Mouse (Mus musculus) layer of hippocampus, postnatal 14 days (tissue): ENCODE measurements around the gene Myo7a. TPM values are rescaled to one million over a fixed set of nuclear protein-coding genes. Genes with fewer than 3 reads are reported as not detected.

Experiments
- DNase-seq, 2 experiments: peaks; one replicate each; pipeline ENCODE4 v3.0.0; 2021 to 2022; ENCODE audit warnings: low spot score in 2 of 2, mixed read lengths in 1 of 2
- long read RNA-seq, 2 experiments: library from polyadenylated mRNA; stranded (forward); transcript quantifications; one replicate each; pipeline ENCODE4 v2.0.0; 2021
- total RNA-seq, 2 experiments: library from RNA; stranded (reverse); gene quantifications; 2 replicates each; pipeline ENCODE4 v1.2.3; 2021

The Myo7a gene
- 10 to 100 TPM; 13.5 to 14.4 TPM for total RNA-seq
- long read RNA-seq, experiment 1, partial matches to known transcripts = 2 of 2 reads
- long read RNA-seq, experiment 1, other reads (novel, unspliced or antisense) = 0 of 2 reads
- long read RNA-seq, experiment 2, partial matches to known transcripts = 7 of 9 reads
- long read RNA-seq, experiment 2, other reads (novel, unspliced or antisense) = 2 of 9 reads

DNA sequence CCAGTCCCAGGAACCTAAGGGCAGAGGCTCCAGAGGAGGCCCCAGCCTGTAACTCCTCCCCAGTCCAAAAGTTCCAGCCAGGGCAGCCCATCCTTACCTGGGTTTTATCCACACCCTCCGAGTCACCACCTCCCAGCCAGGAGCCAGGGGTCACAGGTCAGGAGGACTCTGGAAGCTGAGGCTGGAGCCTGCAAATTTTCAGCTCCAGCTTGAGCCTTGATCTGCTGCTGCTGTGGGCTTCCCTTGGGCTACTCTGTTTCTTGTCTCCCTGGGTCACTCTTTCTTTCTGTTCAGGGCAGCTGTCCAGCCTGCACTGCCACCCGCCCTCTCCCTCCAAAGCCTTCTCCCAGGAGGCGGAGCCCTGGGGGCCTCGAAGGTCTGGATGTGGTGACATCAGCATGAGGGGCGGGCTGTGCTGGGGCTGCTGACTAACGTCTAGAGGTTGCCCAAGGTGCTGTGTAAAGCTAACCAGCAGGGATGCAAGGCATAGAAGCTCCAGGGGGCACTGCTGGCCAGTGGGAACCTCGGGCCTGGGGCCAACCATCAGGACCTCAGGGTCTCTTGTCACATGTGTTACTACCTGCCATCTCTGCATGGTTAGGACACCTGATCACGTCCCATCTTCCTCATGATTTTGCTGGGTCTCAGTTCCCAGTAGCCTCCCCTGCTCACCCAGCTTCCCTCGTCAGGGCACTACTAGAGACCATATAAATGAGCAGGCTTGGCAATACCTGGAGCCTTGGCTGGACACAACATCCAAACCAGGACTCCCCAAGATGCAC lies at the start of gene Myo7a:
Gene Myo7a (minus strand): TSS at position 346 of the 782 bp plus-strand sequence.
- DNase-seq = no peak

DNA sequence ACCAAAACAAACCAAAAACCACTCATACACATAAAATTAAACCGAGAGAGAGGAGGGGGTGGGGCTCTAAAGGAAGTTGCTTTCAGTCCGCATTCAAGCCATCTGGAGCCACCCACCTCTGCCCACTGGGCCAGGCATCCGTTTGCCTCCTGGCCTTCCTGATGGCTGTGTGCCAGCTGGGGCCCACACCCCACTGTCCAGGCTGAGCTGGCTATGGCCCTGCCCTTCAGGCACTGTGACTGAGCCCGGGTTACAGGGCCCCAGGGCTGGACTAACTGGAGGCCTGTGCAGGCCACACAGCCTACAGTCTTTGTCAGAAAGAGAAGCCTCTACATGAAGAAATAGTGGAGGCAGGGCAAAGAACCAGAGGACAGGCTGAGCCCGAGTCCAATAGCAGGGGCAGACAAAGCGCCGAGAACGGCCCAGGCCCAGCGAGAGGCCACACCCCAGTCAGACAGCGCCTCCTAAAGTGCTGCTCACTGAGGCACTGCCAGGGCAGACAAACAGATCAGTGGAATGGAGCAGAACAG lies 45.7 kb upstream of the Myo7a start:
- DNase-seq = no peak

DNA sequence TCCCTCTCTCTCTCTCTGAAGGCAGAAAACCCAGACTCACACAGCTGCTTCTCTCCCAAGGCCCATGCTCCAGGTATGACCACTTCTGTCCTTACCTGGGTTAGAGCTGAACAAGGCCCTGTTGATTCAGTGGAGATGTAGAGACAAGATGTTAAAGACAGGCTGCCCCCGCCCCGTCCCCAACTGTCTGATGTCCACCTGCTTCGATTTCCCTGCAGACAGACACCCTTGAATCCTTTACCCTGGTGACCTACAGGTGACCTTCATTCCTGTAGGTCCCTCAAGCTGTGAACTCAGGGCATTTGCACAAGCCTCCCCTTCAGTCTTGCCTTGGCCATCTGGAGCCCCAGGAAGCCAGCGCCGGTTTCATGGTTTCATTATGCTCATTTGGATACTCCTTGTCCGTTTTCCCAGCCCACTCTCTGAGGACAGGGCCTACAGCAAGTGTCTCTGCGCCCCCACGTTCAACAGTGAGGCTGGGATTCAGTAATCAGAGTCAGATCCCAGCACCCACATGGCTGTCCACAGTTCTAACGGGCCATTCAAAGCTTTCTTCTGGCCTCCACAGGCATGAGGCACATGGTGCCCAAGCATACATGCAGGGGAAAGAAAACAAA lies 45.2 kb upstream of the Myo7a start:
- no peak for DNase-seq

DNA sequence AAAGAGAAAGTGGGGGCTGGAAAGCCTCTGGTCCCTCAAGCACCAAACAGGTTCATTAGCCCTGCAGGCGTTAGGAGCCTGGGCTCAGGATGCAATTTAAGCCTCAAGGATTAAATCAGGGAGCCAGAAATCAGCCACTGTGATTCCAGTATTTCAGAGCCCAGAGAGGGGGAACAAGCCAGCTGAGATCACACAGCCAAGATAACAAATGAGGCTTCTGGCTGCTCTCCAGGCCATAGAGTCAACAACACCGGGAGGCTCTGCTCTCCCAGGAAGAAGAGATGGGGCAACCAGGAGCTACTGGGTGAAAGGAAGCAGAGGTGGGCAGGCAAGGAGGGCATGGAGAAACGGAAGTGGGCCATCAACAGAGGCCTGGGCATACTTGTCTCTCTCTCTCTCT lies 44.4 kb upstream of the Myo7a start:
- no peak for DNase-seq

DNA sequence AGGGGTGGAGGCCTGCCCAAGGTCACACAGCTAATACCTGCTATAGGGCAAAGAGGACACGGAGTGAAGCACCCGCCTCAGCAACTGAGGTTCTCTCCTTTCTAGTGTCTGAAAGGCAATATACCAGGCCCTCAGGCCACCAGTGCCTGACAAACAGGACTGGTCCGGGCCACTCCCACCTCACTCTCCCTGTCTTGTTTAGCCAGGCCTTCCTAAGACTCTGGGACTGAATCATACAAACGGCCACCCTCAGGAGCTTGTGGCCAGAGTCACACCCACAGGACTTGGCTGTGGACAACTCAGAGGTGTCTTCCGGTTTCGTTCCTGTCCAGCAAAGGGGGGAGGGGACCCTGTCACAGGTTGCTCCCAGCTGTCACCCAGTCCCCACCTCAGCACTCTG lies 42.9 kb upstream of the Myo7a start:
- no peak for DNase-seq

DNA sequence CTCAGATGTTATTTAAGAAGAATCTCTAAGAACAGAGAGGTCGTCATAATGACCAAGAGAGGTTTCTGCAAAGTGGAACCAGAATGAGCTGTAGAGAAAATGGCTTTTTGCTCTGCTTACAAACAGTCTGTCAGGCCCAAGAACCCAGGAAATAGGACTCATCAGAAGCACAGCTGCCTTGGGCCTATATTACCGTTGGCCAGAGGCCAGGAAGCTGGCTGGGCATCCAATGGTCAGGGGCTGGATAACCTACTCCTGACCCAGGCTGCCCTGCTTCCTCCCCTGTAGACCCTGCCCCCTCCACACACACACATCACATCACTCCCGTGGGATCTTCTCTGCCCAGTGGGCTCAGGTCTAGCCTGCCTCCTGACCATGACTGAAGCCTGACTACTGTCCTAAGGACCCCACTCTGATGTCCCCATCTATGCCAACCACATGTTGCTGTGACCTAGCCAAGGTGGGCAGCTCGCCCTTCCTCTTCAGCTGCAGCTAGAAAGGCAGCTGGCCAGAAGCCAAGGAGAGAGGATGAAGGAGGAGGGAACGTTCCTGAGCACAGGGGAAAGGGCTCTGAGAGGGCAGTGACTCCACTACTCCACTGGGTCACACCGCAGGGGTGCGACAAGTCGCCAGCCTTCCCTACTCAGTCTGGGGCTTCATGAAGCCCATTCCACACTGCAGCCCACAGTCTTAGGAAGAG lies 40.9 kb upstream of the Myo7a start:
- no peak for DNase-seq

DNA sequence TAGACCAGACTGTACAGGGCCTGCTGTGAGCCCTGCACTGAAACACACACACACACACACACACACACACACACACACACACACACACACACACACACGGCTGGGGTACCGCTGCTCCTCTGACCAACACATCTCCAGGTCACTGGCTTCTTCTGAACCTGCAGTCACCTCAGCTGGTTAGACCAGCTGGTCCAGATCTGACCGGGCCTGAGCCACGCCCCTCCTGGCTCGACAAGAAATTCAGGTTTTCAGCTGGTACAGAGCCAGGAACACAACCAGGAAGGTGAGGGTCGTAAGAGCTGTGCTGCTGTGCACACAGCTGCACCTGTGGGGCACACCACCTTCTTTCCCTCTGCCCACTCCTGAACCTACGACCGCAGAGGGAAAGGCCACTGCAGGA lies 39.2 kb upstream of the Myo7a start:
- no peak for DNase-seq

DNA sequence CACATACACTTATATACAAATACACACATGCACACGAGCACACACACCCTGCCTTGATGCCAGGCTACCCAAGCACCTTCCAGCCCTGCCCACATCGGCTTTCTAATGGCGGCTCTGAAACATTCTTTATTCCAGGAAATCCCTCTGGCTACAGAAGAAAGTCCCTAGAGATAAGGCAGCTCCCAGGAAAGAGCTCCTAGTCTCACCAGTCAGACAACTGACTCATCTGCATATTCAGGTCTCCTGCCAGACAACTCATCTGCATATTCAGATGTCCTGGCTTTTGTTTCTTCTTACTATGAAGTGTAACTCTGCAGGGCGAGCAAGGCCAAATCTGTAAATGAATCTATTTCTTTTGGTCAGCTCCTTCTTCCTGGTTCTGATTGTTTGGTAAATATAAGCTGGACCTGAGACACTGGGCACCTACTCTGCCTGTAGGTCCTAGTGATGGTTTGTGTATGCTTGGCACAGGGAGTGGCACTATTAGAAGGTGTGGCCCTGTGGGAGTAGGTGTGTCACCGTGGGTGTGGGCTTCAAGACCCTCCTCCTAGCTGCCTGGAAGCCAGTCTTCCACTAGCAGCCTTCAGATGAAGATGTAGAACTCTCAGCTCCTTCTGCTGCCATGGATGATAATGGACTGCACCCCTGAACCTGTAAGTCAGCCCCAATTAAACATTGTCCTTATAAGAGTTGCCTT lies 38.5 kb upstream of the Myo7a start:
- DNase-seq = no peak

DNA sequence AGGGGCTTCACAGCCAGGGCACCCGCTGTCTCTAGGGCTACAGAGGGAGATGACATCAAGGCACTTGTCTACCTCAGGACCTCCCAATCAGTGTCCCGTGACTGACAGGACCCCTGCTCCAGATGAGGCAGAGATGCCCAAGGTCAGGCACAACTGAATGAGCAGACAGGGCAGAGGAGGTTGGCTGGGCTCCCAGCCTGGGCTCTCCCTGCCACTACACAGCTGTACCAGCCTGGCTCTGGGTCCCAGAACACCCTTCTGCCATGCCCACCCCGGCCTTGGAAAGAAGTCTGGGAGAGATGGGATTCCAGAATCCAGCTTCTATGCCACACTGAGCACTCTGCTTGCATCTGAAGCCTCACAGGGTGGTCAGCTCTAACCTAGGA lies 36.9 kb upstream of the Myo7a start:
- no peak for DNase-seq

DNA sequence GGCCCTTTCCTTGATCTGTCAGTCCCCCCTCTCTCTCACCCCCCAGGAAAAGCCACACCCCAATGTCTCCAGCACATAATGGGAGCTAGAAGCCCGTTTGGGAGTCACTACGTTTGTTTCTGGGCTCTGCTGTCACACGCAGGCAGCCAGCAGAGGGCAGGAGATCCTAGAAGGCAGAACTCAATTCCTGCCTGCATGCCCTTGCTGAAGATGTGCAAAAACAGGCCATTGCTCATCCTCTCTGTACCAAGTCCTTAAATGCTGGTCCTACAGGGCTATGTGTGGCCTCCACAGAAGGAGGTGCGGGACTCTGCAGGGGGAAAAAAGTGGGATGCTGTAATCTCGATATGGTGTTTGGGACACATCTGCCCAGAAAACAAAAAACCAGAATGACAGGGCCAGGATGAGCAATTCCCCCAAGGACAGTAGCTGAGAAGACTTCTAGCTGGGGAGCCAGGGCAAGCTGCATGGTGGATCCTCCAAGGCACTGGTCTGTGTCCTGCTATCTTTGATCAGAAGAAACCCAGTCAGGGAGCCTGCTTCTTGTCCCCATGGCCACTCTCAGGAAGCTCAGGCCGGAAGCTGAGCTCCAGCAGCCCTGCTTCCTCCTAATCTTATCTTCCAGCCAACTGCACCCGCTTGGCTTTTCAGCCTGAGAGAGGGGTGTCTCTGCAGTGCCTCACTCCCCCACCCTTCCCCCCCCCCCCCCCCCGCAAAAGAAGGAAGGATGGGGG lies 36.4 kb upstream of the Myo7a start:
- peak; percentile 58 to 73 for DNase-seq

DNA sequence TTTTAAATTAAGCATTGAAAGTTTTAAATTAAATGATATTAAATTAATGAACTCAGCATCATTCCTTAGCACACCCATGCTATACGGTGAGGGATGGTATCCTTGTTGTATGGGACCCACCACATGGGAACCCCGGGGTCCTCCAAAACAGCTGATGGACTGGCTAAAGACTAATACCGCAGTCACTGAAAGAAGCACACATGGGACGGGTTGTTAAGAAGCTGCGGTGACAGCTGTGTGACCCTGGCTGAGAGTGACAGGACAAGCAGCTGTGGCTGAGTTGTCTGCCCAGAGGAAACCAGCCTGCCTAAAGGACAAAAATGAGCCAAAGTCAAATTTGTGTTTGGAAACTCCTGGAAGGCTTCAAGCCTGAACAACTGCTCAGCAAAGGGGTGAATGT lies 34.6 kb upstream of the Myo7a start:
- DNase-seq = no peak

DNA sequence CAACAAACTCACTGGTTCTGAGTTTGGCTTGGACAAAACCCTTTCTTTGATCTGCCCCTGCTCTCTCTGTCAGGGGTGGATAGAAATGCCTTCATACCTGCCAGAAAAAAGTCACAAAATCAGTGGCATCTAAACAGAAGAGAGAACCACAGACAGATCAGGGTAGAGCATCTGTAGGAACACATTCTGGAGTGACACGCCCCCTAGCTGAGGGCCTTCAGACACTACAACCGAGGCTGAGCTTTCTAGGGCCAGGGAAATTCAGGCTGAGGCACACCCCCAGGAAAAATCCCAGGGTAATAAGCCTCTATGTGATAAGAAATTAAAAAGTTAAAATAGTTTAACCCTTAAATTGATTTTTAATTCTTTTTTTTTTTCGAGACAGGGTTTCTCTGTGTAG lies 34.0 kb upstream of the Myo7a start:
- DNase-seq = no peak

DNA sequence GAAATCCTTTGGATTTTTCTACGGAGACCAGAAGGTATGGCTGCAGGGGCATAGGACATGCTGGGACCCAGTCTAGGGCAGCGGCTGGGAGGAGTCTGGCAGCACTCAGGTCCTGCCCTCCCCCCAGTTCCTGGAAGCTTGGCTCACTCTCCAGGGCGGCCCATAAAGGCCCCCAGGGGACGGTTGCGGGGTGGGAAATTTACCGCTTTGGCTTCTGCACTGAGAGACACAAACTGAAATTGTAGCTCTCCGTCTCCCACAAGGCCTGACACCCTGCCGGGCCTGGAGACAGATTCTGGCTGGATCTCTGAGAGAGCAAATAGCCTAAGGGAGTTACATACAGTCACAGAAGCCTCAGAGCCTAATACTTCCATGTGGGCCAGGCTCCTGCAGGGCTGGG lies 33.1 kb upstream of the Myo7a start:
- no peak for DNase-seq

DNA sequence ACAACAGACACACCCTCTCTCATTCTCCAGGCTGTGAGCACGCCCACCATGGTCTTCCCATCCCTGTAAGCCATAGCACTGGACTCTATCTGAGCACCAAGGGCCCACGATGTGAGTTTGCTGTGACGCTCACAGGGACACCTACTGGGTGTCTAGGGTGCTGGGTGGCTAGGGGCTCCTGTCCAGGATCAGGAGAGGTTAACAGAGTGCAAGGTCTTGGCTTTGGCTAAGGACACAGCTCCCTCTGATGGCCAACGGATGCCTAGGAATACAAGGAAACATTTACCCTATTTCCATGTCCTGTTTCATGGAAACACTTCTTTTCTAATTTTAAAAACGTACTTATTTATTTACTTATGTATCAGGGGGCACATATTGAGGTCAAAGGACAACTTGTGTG lies 31.2 kb upstream of the Myo7a start:
- no peak for DNase-seq

DNA sequence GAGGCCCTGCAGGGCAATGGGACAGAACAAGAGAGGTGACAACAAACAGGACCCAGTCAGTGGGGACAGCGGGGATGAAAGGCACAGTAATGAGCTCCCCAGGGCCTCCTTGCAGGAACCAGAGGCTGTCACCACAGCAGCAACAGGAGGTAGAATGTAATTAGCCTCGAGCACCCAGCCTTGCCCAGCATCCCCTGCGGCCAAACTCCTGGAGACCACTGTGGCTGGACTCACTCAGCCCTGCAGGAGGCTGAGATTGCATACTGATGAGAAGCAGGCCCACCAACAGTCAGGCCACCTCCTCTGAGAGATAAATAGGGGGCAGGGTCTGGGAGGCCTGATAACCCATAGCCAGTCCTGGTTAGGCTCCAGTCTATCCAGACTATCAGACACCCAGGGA lies 30.5 kb upstream of the Myo7a start:
- no peak for DNase-seq

DNA sequence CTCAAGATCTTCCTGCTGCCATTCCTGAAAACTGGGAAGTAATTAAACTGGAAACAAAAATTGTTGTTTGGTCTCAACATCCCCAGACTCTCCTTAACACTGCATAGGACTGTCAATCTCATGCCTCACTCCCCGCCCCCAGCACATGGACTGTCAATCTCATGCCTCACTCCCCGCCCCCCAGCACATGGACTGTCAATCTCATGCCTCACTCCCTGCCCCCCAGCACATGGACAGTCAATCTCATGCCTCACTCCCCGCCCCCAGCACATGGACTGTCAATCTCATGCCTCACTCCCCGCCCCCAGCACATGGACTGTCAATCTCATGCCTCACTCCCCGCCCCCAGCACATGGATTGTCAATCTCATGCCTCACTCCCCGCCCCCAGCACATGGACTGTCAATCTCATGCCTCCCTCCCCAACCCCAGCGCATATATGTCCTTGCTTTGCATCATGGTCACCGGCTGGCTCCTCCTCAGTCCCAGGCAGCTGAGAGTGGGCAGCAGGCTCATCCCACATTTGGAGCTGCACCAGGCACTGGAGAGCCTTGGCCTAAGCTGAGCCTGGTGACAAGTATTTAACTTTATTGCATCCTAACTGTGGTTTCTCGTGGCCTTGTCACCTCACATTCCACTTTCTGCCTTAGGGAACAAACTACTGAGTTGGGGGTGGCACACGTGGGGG lies 29.5 kb upstream of the Myo7a start:
- DNase-seq = no peak

DNA sequence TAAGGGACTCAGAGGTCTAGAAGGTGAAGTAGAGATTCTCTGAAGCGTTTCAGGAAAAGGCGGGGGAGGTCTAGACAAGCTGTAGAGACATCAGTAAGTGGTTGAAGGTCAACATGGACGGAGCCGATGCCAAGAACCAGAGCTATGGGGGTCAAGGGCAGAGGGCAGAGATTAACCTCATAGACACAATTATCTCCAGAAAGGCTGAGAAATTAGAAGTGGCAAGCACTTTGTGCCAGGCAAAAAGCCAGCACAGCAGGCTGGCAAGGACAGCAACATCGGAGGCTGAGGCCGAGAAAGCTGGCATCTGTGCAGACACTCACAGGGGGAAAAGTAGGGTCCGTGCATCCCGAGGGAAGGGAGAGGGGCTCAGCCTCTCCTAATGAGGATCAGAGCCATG lies 28.4 kb upstream of the Myo7a start:
- no peak for DNase-seq

DNA sequence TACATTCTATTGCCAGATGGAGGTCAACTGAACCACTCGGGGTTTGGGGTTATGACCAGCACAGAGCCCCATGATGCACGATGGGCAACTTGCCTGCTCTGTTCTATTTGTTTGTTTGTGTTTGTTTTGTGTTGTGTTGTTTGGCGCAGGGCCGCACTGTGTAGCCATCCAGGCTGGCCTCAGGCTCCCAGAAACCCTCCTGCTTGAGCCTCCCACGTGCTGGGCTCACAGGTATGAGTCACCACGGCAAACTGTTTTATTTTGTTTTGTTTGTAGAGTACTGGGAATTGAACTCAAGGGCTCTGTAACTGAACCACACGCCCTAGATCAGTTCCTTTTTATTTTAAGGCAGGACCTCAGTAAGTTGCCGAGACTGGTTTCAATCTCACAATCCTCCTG lies 27.1 kb upstream of the Myo7a start:
- DNase-seq = no peak

DNA sequence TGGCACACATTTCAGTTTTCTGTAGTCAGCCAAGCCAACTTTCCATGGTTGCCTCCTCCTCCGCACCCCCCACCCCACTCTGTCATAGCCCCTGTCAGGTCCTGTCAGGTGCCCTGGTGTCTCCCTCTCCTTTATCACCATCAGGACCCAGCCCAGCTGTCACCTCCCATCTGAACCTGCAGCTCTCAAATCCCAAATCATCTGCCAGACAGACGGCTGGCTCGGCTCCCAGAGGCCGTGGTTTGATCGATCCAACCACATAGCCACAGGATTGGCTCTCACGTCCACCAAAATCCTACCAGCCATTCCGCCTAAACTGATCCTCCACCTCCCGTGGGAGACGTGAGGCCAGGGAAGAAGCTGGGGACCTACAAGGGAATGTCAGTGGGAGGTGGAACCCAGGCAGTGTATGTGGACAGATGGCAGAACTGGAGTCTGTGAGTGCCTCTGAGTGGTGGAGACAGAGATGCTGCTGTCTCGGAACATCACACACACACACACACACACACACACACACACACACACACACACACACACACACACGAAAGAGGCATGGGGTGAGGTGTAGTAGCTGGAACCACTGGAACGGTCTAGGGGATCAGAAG lies 26.6 kb upstream of the Myo7a start:
- peak; percentile 61 to 68 for DNase-seq

DNA sequence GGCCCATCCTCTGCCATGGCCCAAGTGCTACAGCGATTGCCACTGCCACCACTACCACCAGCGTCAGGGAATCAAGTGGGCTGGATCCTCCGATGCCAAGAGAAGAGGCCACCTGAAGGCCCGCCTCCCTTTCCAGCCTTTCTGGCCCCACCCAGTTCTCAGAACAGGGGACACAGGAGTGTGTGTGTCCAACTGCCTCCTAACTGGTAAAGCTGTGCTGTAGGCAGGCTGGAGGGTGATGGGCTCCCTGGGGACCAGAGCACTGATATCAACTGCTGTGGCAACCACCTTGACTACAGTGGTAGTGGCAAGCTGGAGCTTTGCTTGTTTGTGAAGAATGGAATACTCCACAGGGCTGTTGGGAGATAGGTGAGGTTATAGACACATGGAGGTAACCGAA lies 26.1 kb upstream of the Myo7a start, which contains the start of gene Omp:
Gene Omp (minus strand): TSS at position 101 of the 400 bp plus-strand sequence.
- DNase-seq = no peak
